Mouse (Mus musculus): ENCODE measurements at regions not wholly inside any gene's neighbourhood (a gene's known extent, or its start where the extent isn't known, plus 50 kb on each side); places are given as distances from the start of the nearest gene placed in this dataset.

GRCm38 (mm10) chr9:85439664-85440063 is 112.5 kb upstream of the Tent5a start:
- TF ChIP-seq POLR2A (IDR thresholded peaks at IDR 0.05; ENCODE audit: low read depth, low read length) (no peak), CTCF (IDR thresholded peaks at IDR 0.05; ENCODE audit: extremely low read depth, insufficient read depth, insufficient read length, insufficient replicate concordance) (no peak)

All from spleen, adult 2 months (tissue).